Mouse (Mus musculus) erythroblast, adult 5-6 weeks (primary cell): ENCODE measurements around the gene Cdc42. TPM values are rescaled to one million over a fixed set of nuclear protein-coding genes. Genes with fewer than 3 reads are reported as not detected.
A peak's percentile ranks its signal among the peaks of the same experiment; 100 is the strongest.

Experiments
- ATAC-seq: replicated peaks from 2 replicates; pipeline ENCODE4 v1.8.0; 2016; ENCODE audit warnings: moderate number of reproducible peaks, mild to moderate bottlenecking, moderate TSS enrichment, inconsistent platforms; ENCODE audit not compliant: poor library complexity, low FRiP score, severe bottlenecking
- total RNA-seq, 2 experiments: library from RNA; stranded (forward) in 1 of 2; stranded (reverse) in 1 of 2; fragments of 150-400 nt in 1 of 2; fragments of 200-764, 138-1000 nt in 1 of 2; gene quantifications; 2 replicates each; pipeline versions ENCODE4 v1.2.3 to v1.2.4; 2015 to 2017; ENCODE audit warnings: low replicate concordance in 2 of 2

Cdc42 gene
- total RNA-seq, 2 experiments from 2014 or later: 186 to 252 TPM

DNA sequence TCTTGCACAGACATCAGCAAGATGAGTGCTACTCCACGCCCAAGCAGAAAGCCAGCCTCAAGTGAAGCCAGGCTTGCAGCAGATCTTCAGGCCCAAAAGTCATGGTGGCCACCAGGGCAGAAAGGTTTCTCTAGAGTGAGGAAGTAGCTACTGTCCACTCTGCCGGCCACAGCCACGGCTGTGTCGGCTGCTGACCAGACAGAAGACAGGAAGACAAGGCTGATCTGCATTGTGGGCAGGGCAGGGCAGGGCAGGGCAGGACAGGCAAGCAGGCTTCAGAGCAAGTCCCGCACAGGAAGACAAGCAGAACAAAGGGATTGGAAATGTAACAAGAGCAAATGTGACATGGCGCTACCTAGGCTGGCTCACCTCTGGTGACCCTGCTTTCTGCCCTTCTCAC, 16.2 kb upstream of the Cdc42 start:
- ATAC-seq: 0 out of 2 replicates have a peak, but pooled peaks have one; percentile 24

DNA sequence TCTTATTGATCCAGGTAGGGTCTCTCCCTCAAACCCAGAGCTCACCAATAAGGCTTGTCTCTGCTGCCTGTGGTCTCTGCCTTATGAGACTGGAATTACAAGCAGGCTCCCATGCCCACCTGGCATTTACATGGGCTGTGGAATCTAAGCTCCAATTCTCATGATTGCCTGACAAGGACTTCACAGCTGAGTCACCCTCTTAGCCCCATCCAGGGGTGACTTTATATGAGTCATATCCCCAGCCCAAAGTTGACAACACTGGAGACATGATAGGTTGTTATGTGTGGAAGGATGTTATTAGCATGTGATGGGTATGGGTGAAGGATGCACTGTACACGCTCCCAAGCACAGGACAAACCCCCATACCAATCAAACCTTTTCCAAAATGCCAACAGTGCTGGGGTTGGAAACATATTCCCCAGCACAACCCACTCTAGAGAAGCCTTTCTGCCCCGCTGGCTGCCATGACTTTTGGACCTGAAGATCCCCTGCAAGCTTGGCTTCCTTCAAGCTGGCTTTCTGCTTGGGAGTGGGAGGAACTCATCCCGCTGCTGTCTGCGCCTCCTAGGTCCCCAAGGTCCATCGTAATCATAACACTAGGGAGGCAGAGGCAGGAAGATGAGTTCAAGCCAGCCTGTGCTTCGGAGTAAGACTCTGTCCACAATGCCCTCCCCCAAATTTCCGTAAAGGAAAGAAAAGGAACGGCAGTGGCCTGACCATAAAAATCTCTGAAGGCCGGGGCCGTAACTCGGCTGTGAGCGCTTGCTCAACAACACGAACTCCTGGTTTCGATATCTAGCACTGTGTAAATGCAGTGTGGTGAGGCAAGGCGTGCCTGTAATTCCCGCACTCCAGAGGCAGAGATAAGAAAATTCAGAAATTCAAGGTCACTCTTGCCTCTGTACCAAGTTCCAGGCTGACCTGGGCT, 14.3 kb upstream of the Cdc42 start:
- ATAC-seq: no peak

DNA sequence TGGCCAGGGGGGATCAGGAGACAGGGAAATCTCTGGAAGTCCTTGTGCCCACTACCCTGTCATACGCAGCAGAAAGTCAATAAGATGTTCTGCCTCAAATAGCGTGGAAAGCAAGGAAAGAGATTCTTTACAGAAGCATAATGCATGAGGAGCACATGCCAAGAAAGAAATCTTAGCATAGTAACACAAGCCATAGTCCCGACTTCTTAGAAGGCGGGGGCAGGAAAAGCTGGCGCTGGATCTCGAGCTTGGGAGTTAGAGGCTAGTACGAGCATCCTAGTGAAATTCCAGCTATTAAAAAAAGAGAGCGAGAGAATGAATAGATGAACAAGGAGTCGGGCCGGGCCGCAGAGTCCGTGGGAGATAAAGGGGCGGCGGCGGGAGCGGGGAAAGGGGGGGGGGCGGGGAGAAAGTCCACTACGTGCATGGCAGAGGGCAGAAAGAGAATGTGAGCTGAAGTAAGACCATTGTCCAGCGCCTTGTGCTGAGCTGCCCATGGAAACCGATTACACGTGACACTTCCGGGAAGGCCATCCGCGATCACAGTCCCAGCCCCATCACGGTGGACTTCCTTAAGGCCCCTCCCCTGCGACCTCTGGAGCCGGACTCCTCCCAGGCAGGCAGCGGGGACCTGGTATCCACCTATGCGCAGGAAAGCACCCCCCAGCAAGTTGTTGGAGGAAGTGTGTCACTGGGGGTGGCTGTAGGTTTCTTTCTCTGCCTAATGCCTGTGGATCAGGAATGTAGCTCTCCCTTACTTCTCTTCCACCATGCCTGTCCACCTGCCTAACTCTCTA, 12.6 kb upstream of the Cdc42 start:
- no peak for ATAC-seq

GRCm38 (mm10) chr4:137368198-137368597, 10.7 kb upstream of the Cdc42 start:
- ATAC-seq: no peak

GRCm38 (mm10) chr4:137367275-137368088, 10.0 kb upstream of the Cdc42 start:
- no peak for ATAC-seq

GRCm38 (mm10) chr4:137366097-137366496, 8.6 kb upstream of the Cdc42 start:
- ATAC-seq: no peak

- ATAC-seq: no peak
Measured at GRCm38 (mm10) chr4:137365356-137366062, 8.0 kb upstream of the Cdc42 start.

- ATAC-seq: no peak
Measured at GRCm38 (mm10) chr4:137364826-137365225, 7.3 kb upstream of the Cdc42 start.

- no peak for ATAC-seq
Measured at GRCm38 (mm10) chr4:137360996-137361395, 3.5 kb upstream of the Cdc42 start.

DNA sequence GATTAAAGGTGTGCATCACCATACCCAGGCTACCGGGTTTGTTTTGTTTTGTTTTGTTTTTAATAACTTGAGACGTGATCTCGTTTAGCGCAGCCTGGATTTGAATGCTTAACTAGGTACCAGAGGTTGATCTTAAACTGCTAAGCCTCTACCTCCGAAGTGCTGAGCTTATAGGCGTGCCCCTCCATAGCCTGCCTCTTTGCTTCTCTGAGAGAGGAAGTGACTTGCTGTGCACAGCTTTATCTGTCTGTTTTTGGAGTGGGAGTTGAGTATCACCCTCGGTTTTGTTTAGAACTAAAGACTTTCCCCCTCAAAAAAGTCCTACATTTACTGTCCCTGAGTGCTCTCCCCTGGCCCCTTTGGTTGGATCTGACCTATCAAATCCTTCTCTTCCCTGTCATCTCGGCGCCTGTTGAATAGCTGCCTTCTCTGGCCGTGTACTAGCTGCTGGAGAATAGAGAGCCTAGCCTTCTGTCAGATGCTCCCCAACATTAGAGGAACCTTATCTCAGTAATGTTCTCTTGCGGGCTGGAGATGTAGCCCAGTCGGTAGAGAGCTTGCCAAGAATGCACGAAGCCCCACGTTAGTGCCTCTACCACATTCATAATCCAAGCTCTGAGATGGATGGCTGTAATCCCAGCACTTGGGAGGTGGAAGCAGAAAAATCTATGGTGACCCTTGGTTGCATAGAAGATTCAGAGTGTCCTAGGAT, 927 bp upstream of the Cdc42 start:
- ATAC-seq: 0 out of 2 replicates have a peak, but pooled peaks have one; percentile 34

DNA sequence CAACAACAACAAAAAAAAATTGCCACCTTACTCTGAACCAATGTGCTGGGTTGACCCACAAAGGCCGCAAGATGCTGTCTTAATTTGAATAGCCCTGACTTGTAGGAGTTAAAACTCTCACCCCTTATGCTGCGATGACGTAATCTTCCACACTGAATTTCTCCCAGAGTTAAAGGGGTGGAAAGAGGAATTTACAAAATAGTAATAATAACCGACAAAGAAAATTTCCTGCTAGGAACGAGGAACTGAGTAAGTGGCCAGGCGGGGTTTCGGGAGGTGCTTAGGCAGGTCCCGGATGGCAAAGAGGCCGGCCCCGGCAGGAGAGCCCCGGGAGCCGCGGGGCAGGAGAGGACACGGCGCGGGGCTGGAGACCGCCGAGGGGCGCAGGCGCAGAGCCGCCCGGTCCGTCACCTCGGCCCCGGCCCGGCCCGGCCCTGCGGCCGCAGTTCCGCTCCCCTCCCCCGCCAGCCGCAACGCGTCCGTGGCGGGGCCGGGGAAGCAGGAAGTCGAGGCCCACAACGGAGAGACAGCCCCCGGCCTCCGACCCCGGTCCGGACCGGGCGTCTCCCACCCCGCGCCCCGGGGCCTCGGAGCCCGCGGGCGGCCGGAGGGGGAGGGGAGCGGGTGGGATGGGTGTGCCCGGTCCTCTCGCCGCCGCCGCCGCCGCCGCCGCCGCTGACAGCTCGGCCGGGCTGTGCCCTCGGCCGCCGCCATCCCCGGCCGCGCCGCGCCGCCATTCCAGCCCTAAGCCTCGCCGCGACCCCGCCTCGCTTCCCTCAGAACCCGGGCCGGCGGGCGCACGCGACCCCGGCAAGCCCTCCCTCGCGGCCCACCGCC, 628 bp downstream of the Cdc42 start:
- ATAC-seq: peak; percentile 52

DNA sequence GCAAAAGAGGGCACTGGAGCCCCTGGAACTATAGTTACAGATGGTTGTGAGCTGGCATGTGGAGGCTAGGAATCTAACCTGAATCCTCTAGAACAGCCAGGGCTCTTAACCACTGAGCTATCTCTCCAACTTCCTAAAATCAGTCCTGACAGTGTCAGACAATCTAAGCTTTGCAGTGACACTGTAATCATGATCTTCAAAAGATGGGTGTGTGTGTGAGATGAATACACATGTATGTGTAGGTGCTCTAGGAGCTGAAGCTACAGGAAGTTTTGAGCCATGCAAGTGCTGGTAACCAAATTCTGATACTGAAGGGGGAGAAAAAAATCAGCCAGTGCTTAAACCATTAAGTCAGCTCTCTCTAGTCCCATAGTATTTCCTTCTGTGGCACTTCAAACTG, 6.9 kb downstream of the Cdc42 start:
- no peak for ATAC-seq

- no peak for ATAC-seq
Measured at GRCm38 (mm10) chr4:137345790-137346189, 11.7 kb downstream of the Cdc42 start.

- ATAC-seq: no peak
Measured at GRCm38 (mm10) chr4:137345112-137345511, 12.4 kb downstream of the Cdc42 start.

GRCm38 (mm10) chr4:137342816-137343215, 14.7 kb downstream of the Cdc42 start:
- ATAC-seq: no peak

GRCm38 (mm10) chr4:137339415-137339814, 18.1 kb downstream of the Cdc42 start:
- peak; percentile 92 for ATAC-seq

GRCm38 (mm10) chr4:137336468-137336867, 21.1 kb downstream of the Cdc42 start:
- ATAC-seq: no peak

- no peak for ATAC-seq
Measured at GRCm38 (mm10) chr4:137332051-137332450, 25.5 kb downstream of the Cdc42 start.
